Mouse (Mus musculus): Measurements from ENCODE around the gene Stk40. TPM values are rescaled to one million over a fixed set of nuclear protein-coding genes. Genes with fewer than 3 reads are reported as not detected.

The Stk40 gene
- total and polyA plus RNA-seq, 2 experiments from 2014 or later, result 16.9 to 21.2 TPM

DNA sequence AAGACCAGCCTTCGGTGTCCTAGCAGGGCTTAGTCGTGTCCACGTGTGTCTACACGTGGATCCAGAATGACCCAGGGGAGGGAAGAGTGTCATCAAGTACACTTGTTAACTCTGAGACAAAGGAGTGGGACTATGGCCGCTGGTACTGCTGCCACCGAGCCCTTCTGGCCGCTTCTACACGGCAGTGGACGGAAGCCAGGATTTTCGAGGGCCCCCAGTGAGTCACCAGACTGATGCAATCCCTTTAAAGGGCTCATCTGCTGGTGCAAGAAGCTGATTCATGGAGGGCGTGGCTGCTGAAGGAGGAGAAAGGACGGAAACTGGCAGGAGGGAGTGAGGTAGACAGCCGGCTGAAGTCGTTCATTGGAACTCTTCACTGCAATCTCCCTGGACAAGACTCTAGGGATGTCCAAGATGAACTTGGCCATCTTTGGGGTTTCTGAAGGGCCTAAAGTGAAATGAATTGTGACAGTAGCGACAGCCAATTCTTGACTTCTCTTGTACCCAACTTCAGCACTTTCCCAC, 638 bp upstream of the Stk40 start:
- Histone ChIP-seq H3K36me3 (ENCODE audit: insufficient read depth, low read length) (no peaks in the 10 kb centered on the region), H3K4me2 (ENCODE audit: low read depth, low read length, poor library complexity, severe bottlenecking) (peak overlapping the region; percentile 92), H3K27ac (ENCODE audit: low read depth, low read length) (peak overlapping the region; percentile 79), H3K9me3 (ENCODE audit: low read length) (no peaks in the 10 kb centered on the region), H3K9ac (replicated peaks; ENCODE audit: low read length, poor library complexity, severe bottlenecking) (peak overlapping the region; percentile 51), H3K27me3 (ENCODE audit: insufficient read depth, low read length) (no peaks in the 10 kb centered on the region), H3K4me3 (ENCODE audit: low read depth, low read length) (peak overlapping the region; percentile 93), H3K4me1 (ENCODE audit: insufficient read depth, low read length) (peaks cover 12% of the 10 kb centered on the region; the same call in 1 of the 2 replicates)
- TF ChIP-seq CTCF (IDR thresholded peaks at IDR 0.05), result no peak
- peak; percentile 72 for ATAC-seq (ENCODE audit: low FRiP score)
- peak; percentile 91 for DNase-seq (ENCODE audit: low spot score)
- 1% methylated on average over 15 of the region's 15 CpGs for WGBS

GRCm38 (mm10) chr4:126104261-126105075, 711 bp downstream of the Stk40 start:
- Histone ChIP-seq H3K4me2 (ENCODE audit: low read depth, low read length, poor library complexity, severe bottlenecking) (peak overlapping the region; percentile 92), H3K9me3 (ENCODE audit: low read length) (no peaks in the 10 kb centered on the region), H3K4me1 (ENCODE audit: insufficient read depth, low read length) (peaks cover 12% of the 10 kb centered on the region; the same call in 1 of the 2 replicates), H3K36me3 (ENCODE audit: insufficient read depth, low read length) (no peaks in the 10 kb centered on the region), H3K27me3 (ENCODE audit: insufficient read depth, low read length) (no peaks in the 10 kb centered on the region), H3K9ac (replicated peaks; ENCODE audit: low read length, poor library complexity, severe bottlenecking) (peak overlapping the region; percentile 87), H3K4me3 (ENCODE audit: low read depth, low read length) (peak overlapping the region; percentile 93), H3K27ac (ENCODE audit: low read depth, low read length) (peak overlapping the region; percentile 64)
- DNase-seq (ENCODE audit: low spot score) (peak; percentile 38), ATAC-seq (ENCODE audit: low FRiP score) (peak; percentile 45)
- no peak for TF ChIP-seq CTCF (IDR thresholded peaks at IDR 0.05)
- WGBS, result 2% methylated on average over 33 of the region's 34 CpGs

GRCm38 (mm10) chr4:126105131-126105783, 1.5 kb downstream of the Stk40 start:
- no peak for TF ChIP-seq CTCF (IDR thresholded peaks at IDR 0.05)

DNA sequence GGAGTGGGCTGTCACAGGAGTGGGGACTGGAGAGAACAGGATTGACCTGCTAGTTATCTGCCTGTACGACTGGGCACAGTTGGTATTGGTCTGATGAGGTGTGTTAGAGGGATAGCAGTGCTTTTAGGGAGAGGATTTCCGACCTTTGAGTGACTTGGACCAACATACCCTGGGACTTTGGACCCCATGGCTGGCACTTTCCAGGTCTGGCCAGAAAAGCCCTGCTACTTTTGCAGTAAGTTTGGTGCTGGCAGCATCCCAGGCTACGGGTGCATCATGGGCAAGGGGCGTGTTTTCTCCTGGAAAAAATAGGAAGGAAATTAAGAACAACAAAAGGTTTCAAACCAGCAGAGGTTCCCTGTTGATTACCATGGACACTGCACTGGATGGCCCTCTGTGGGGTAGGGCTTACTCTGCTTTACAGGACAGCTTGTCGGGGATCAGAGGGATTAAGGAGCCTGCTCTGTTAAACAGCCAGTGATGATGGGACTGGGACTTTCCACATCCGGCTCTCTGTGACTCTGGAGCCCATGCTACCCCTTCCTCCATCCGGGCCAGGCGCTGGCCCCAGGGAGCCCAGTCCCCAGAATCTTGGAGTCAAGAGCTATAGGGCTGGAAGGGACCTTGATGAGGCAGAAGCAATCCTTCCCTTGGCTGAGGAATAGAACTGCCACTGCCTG, 4.4 kb downstream of the Stk40 start:
- no peak for TF ChIP-seq CTCF (IDR thresholded peaks at IDR 0.05)
- Histone ChIP-seq H3K4me3 (ENCODE audit: low read depth, low read length) (no peak overlapping the region), H3K4me2 (ENCODE audit: low read depth, low read length, poor library complexity, severe bottlenecking) (no peak overlapping the region), H3K9me3 (ENCODE audit: low read length) (no peaks in the 10 kb centered on the region), H3K9ac (replicated peaks; ENCODE audit: low read length, poor library complexity, severe bottlenecking) (0 out of 2 replicates have a peak overlapping the region, but pooled peaks have one; percentile 42), H3K27ac (ENCODE audit: low read depth, low read length) (no peak overlapping the region; the same call in 1 of the 2 replicates), H3K27me3 (ENCODE audit: insufficient read depth, low read length) (no peaks in the 10 kb centered on the region), H3K4me1 (ENCODE audit: insufficient read depth, low read length) (peaks cover 27% of the 10 kb centered on the region), H3K36me3 (ENCODE audit: insufficient read depth, low read length) (no peaks in the 10 kb centered on the region)
- 19% methylated on average over 8 of the region's 8 CpGs for WGBS
- no peak for ATAC-seq (ENCODE audit: low FRiP score)
- DNase-seq (ENCODE audit: low spot score), result peak; percentile 33

More at GRCm38 (mm10) chr4:126105131-126105783, 1.5 kb downstream of the Stk40 start:
- ATAC-seq (ENCODE audit: low FRiP score), result no peak
- Histone ChIP-seq H3K27ac (ENCODE audit: low read depth, low read length) (no peak overlapping the region), H3K4me1 (ENCODE audit: insufficient read depth, low read length) (peaks cover 19% of the 10 kb centered on the region; the same call in 1 of the 2 replicates), H3K4me3 (ENCODE audit: low read depth, low read length) (peak overlapping the region; percentile 93), H3K36me3 (ENCODE audit: insufficient read depth, low read length) (no peaks in the 10 kb centered on the region), H3K9ac (replicated peaks; ENCODE audit: low read length, poor library complexity, severe bottlenecking) (peak overlapping the region; percentile 87; the same call in 1 of the 2 replicates), H3K9me3 (ENCODE audit: low read length) (no peaks in the 10 kb centered on the region), H3K27me3 (ENCODE audit: insufficient read depth, low read length) (no peaks in the 10 kb centered on the region), H3K4me2 (ENCODE audit: low read depth, low read length, poor library complexity, severe bottlenecking) (peak overlapping the region; percentile 92)
- DNase-seq (ENCODE audit: low spot score), result no peak
- 50% methylated on average over 7 of the region's 7 CpGs for WGBS

DNA sequence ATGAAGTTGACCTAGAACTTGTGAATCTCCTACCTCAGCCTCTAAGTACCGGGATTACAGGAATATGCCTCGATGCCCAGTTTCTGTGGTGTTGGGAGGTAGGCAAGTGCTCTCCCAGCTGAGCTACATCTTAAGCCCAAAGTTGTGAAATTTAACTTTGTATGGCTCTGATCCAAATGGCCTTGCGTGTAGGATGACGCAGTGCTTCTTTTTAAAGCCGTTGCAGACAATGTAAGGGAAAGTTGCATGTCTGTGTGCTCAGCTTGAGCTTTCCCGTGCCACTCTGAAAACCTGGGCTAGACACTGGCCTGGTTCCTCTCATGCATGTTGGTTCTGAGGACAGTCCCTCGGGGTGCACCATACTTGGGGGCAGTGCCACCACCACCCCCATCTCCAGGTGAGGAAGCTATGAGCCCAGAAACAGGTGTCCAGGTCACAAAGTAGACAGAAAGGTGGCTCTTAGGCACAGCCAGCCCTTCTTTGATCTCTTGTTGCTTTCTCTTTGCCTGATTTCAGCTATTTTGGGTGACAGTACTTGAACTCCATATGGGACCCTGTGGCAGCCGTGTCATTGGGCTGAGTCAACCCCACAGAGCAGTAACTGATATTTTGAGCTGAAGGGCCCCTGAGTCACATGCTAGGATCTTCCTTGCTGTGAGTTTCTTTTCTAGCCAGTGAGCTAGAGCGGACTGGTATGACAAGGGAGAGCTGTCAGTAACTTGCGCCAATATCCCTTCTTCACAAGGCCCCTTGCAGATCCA, 6.0 kb downstream of the Stk40 start:
- Histone ChIP-seq H3K27ac (ENCODE audit: low read depth, low read length) (peak overlapping the region; percentile 71; the same call in 1 of the 2 replicates), H3K4me1 (ENCODE audit: insufficient read depth, low read length) (peaks cover 23% of the 10 kb centered on the region), H3K4me2 (ENCODE audit: low read depth, low read length, poor library complexity, severe bottlenecking) (no peak overlapping the region)

More for the DNA sequence above, 6.0 kb downstream of the Stk40 start:
- WGBS, result 75% methylated on average over 10 of the region's 10 CpGs
- no peak for TF ChIP-seq CTCF (IDR thresholded peaks at IDR 0.05)
- Histone ChIP-seq H3K9ac (replicated peaks; ENCODE audit: low read length, poor library complexity, severe bottlenecking) (no peak overlapping the region), H3K36me3 (ENCODE audit: insufficient read depth, low read length) (no peaks in the 10 kb centered on the region; the same call in 1 of the 2 replicates), H3K9me3 (ENCODE audit: low read length) (no peaks in the 10 kb centered on the region), H3K4me3 (ENCODE audit: low read depth, low read length) (no peak overlapping the region), H3K27me3 (ENCODE audit: insufficient read depth, low read length) (no peaks in the 10 kb centered on the region)
- DNase-seq (ENCODE audit: low spot score) (no peak), ATAC-seq (ENCODE audit: low FRiP score) (0 out of 2 replicates have a peak, but pooled peaks have one; percentile 2)

Measured in midbrain, postnatal 0 days (tissue).